Mouse (Mus musculus) liver, postnatal 0 days (tissue): Measurements from ENCODE around the gene Rbfox3.

ENCODE experiments used
- CTCF ChIP-seq: sonication (generic); IDR thresholded peaks from 2 replicates; pipeline ENCODE4 v1.5.1; 2016; ENCODE audit warnings: antibody characterized with exemption, low read depth
- EP300 ChIP-seq: IDR thresholded peaks from 2 replicates; pipeline ENCODE4 v1.6.1; 2016; ENCODE audit warnings: antibody characterized with exemption, low read depth, mild to moderate bottlenecking

GRCm38 (mm10) chr11:118573000-118573399 lies 338.4 kb downstream of the Rbfox3 start:
- TF ChIP-seq CTCF, result no peak
- no peak for TF ChIP-seq EP300
